Mouse (Mus musculus) midbrain, embryonic 10.5 days (tissue): ENCODE measurements around the gene 4933415A04Rik. TPM values are rescaled to one million over a fixed set of nuclear protein-coding genes. Genes with fewer than 3 reads are reported as not detected.

Experiments
- polyA plus RNA-seq: library from polyadenylated mRNA; unstranded; fragments of >200 nt; fragmentation: Nextera tagmentation; extraction: Ambion mirVana; gene quantifications from 2 replicates; pipeline ENCODE4 v1.2.1, GENCODE M21; 2016

4933415A04Rik gene
- polyA plus RNA-seq, 1 experiment from 2014 or later, result 12.1 TPM

Other genes starting within 250 kb of the 4933415A04Rik start
- gene Pttg1, start 160.8 kb upstream of the 4933415A04Rik start, polyA plus RNA-seq, result 94.6 and 109 TPM in 2 replicates
- gene Slu7, start 153.3 kb upstream of the 4933415A04Rik start, polyA plus RNA-seq, result 59.2 and 59.5 TPM in 2 replicates
- gene C1qtnf2, start 112.8 kb upstream of the 4933415A04Rik start, polyA plus RNA-seq, result 1.4 and 2.2 TPM in 2 replicates
- 40.3 and 41.3 TPM in 2 replicates for gene Ccnjl, start 58.3 kb upstream of the 4933415A04Rik start, polyA plus RNA-seq
- gene Fabp6, start 14.5 kb downstream of the 4933415A04Rik start, polyA plus RNA-seq, result not detected in 2 replicates
- 28.9 and 31.0 TPM in 2 replicates for gene Pwwp2a, start 95.0 kb downstream of the 4933415A04Rik start, polyA plus RNA-seq
- 83.0 and 85.7 TPM in 2 replicates for gene Ttc1, start 161.0 kb downstream of the 4933415A04Rik start, polyA plus RNA-seq